Mouse (Mus musculus) testis, adult 10 weeks (tissue): Measurements from ENCODE around the gene Map3k5. TPM values are rescaled to one million over a fixed set of nuclear protein-coding genes. Genes with fewer than 3 reads are reported as not detected.

Experiments used
- polyA plus RNA-seq: library from polyadenylated mRNA; stranded (reverse); fragments of 350-450 nt; fragmentation: Illumina TruSeq; extraction: RNeasy Lipid Tissue Mini Kit (QIAGEN cat#74804); gene quantifications from one replicate; pipeline ENCODE4 v1.2.3, GENCODE M21; 2014; ENCODE audit warnings: low read depth, low replicate concordance

Map3k5 gene
- polyA plus RNA-seq: 2.6 TPM

DNA sequence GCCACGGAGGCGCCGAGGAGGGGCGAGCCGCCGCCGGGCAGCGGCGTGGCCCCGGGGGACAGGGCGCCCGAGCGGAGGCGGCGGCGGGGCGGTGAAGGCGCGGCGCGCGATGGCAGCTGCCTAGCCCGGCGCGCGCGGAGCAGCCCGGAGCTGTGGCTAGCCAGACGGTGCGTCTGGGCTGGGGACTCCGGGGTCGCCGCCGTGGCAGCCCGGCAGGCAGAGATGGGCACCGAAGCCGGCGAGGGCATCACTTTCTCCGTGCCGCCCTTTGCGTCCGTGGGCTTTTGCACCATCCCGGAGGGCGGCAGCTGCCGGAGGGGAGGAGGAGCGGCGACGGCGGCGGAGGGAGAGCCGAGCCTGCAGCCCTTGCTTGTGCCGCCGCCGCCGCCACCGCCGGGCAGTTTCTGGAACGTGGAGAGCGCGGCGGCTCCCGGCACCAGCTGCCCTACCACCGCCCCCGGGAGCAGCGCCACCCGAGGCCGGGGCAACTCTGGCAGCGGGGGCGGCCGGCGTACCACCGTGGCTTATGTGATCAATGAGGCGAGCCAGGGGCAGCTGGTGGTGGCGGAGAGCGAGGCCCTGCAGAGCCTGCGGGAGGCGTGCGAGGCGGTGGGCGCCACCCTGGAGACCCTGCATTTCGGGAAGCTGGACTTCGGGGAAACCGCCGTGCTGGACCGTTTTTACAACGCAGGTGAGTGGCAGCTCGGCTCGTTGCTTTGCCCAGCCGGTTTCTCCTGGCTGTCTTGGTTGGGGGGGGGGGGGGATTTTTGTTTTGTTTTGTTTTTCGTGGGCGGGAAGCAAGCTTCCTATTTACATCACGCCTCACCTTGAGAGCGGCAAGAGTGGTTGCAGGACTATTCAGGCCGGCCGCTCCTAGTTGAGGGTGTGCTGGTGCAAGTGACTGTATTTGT, at the start of gene Map3k5:
Gene Map3k5, plus strand, starts transcription at position 89 of the 911 bp plus-strand sequence.

DNA sequence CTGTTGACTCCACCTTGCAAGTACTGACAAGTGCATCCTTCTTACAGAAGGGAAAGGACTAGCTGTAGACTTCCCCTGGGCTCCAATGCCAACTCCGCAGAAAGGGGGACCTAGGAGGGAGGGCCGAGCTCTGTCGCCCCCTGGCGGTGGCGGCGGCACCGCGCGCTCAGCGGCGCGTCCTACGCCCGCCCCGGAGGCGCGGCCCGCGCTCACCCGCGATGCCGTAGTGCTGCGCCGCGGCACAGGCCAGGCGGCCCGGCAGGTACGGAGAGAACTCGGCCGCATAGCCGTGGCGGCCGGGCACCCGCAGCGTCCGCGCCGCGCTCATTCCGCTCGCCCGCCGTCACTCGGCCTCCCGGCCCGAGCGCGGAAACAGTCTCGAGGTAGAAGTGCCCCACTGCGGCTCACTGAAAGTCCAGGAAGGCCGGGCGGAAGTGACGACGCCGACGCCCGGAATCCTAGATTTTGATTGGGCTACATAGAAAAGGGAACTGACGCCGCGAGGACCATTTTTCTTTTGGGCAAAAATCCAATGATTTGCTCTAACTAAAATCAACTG, 26.9 kb upstream of the Map3k5 start, which contains the start of gene Pex7:
Gene Pex7, minus strand, starts transcription at position 444 of the 559 bp plus-strand sequence.

DNA sequence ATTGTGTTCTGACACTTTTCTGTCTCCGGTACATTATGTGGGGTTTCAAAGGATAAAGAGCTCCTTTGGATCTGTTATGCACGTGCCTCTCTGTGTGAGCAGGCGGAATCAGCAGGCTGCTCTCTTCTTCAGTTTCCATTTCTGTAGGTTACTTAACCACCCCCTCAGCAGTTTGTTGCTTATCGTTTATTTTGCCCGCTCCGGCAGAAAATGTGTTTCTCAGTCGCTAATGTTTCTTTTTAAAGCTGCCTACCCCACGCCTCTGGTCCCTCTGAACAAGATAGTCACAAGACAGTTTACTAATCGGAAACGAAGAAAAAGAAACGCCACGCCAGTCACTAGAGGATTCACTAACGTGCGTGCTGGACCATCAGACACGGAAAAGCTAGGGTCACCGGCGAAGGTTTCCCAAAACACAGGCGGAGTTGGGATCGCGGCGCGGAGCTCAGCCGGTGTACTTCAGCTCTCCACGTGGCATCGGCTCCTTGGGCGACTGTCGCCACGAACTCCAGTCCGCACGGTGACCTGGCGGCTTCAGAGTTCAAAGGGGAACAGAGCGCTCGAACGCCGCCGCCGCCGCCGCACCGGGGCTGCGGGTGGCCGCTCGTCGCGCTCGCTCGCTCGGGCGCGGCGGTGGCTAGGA, 214.0 kb downstream of the Map3k5 start, which contains the start of gene Map7:
Gene Map7, plus strand, starts transcription at position 342 of the 643 bp plus-strand sequence.

Other genes with a start within 250 kb of the Map3k5 start
- gene Il20ra, start 221.9 kb upstream of the Map3k5 start, polyA plus RNA-seq: 1.8 TPM
- gene Slc35d3, start 83.0 kb upstream of the Map3k5 start, polyA plus RNA-seq: not detected
- gene Pex7, start 26.8 kb upstream of the Map3k5 start, polyA plus RNA-seq: 17.2 TPM
- 117 TPM for gene Map7, start 214.0 kb downstream of the Map3k5 start, polyA plus RNA-seq